8 mouse cellular contexts compared by ENCODE assay signal in the genomic region with DNA sequence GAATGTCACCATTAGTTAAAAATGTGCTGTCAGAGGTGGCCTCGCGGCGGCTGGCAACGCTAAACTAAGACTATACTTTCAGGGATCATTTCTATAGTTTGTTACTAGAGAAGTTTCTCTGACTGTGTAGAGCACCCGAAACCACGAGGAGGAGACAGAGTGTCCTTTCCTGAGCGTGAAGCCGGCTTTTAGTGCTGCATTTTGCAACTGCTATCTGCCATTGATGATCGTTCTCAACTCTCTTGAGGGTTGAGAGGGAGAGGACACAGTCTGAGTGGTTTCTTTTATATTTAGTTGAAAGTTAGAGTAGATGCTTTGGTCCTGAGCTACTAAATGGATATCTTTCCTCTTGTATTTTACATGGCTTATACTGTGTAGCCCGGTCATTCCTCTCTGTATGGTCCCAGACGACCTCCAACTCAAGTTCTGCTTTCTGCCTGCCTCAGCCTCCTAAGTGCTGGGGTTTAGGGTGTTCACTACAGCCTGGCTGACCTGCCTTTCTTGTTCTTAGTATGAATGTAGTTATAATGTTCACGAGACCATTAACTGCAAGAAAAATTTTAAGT. TPM values are rescaled to one million over a fixed set of nuclear protein-coding genes. Genes with fewer than 3 reads are reported as not detected.
DNase-seq lines count a peak whose midpoint lies in the region; ATAC-seq and TF ChIP-seq lines count a peak whose summit lies in the region.

No protein-coding gene starts in this region.

- H3K4me3 ChIP-seq in embryonic fibroblast, embryonic 13.5 days (ENCODE audit: insufficient read depth, low read length) = no peak overlapping the region
- H3K4me3 ChIP-seq in heart, embryonic 11.5 days (ENCODE audit: low read depth, low read length) = peak overlapping the region; percentile 73
- H3K4me3 ChIP-seq in kidney, embryonic 15.5 days (replicated peaks) = peak overlapping the region; percentile 88
- peak overlapping the region in 1 of 2 experiments; percentile 94; a peak in 2 of 4 replicates for H3K4me3 ChIP-seq in liver, embryonic 14.5 days (ENCODE audit: insufficient read depth in 1 of 2, low read depth in 2 of 2, low read length in 2 of 2)
- peak overlapping the region; percentile 54 for H3K4me3 ChIP-seq in stomach, embryonic 16.5 days (replicated peaks; ENCODE audit: low read length)

- peaks cover 6% of the 10 kb centered on the region for H3K36me3 ChIP-seq in heart, embryonic 11.5 days (ENCODE audit: control insufficient read depth, insufficient read depth, low read length)
- peaks cover 20% of the 10 kb centered on the region for H3K36me3 ChIP-seq in kidney, embryonic 15.5 days
- H3K36me3 ChIP-seq in liver, embryonic 14.5 days (replicated peaks; ENCODE audit: control insufficient read depth, insufficient read depth, low read depth) = no peaks in the 10 kb centered on the region; the same call in 1 of the 2 replicates
- H3K36me3 ChIP-seq in stomach, embryonic 16.5 days (ENCODE audit: control insufficient read depth, insufficient read depth, low read length) = peaks cover 8% of the 10 kb centered on the region; the same call in 1 of the 2 replicates

- peak; percentile 61 for TF ChIP-seq EP300 in liver, embryonic 14.5 days (IDR thresholded peaks at IDR 0.05; ENCODE audit: low read depth)

- H3K27ac ChIP-seq in embryonic fibroblast, embryonic 13.5 days (ENCODE audit: insufficient read depth, low read length) = 0 out of 2 replicates have a peak overlapping the region, but pooled peaks have one; percentile 4
- peak overlapping the region; percentile 95 for H3K27ac ChIP-seq in heart, embryonic 11.5 days (ENCODE audit: low read depth, low read length)
- peak overlapping the region; percentile 98 for H3K27ac ChIP-seq in kidney, embryonic 15.5 days
- H3K27ac ChIP-seq in liver, embryonic 14.5 days = peak overlapping the region; percentile 91
- H3K27ac ChIP-seq in stomach, embryonic 16.5 days (ENCODE audit: low read length) = peak overlapping the region; percentile 98

- DNase-seq in A20 (ENCODE audit: low read depth, low spot score) = peak; percentile 95
- DNase-seq in adrenal gland, adult 8-10 months = peak; percentile 47
- peak; percentile 87 to 91 (median 90) for DNase-seq in liver, embryonic 14.5 days (ENCODE audit: low read depth in 3 of 3, low spot score in 3 of 3)
- peak; percentile 86 for DNase-seq in neural tube, embryonic 10.5 days (ENCODE audit: extremely low spot score, low spot score)

- no peak for TF ChIP-seq CTCF in embryonic fibroblast, embryonic 13.5 days (IDR thresholded peaks at IDR 0.05; ENCODE audit: borderline replicate concordance, insufficient read depth, low read length)
- peak; percentile 57 for TF ChIP-seq CTCF in liver, embryonic 14.5 days (IDR thresholded peaks at IDR 0.05; ENCODE audit: low read depth)

- 0% methylated on average over 12 of the region's 12 CpGs for WGBS in heart, embryonic 11.5 days (ENCODE audit: insufficient replicate concordance)
- under 1% methylated on average over 12 of the region's 12 CpGs for WGBS in kidney, embryonic 15.5 days
- under 1% methylated on average over 12 of the region's 12 CpGs for WGBS in liver, embryonic 14.5 days (ENCODE audit: insufficient replicate concordance)
- under 1% methylated on average over 12 of the region's 12 CpGs for WGBS in stomach, embryonic 16.5 days

- H3K9ac ChIP-seq in heart, embryonic 11.5 days (ENCODE audit: low read depth, low read length) = peak overlapping the region; percentile 90; the same call in 1 of the 2 replicates
- 0 out of 2 replicates have a peak overlapping the region, but pooled peaks have one; percentile 2 for H3K9ac ChIP-seq in kidney, embryonic 15.5 days
- peak overlapping the region; percentile 96 for H3K9ac ChIP-seq in liver, embryonic 14.5 days (replicated peaks)
- peak overlapping the region; percentile 56 for H3K9ac ChIP-seq in stomach, embryonic 16.5 days (ENCODE audit: low read length)

- peak; percentile 71 for ATAC-seq in heart, embryonic 11.5 days (replicated peaks; ENCODE audit: insufficient number of reproducible peaks, low FRiP score, low TSS enrichment)
- peak; percentile 86 for ATAC-seq in kidney, embryonic 15.5 days (replicated peaks; ENCODE audit: low FRiP score)
- peak; percentile 84 for ATAC-seq in liver, embryonic 14.5 days (ENCODE audit: insufficient read depth)
- ATAC-seq in stomach, embryonic 16.5 days (ENCODE audit: insufficient read depth, low FRiP score) = peak; percentile 79

- TF ChIP-seq POLR2A in embryonic fibroblast, embryonic 13.5 days (IDR thresholded peaks at IDR 0.05; ENCODE audit: low read depth, low read length) = peak; percentile 99

- H3K4me1 ChIP-seq in embryonic fibroblast, embryonic 13.5 days (ENCODE audit: control insufficient read depth, insufficient read depth, low read length) = no peaks in the 10 kb centered on the region
- H3K4me1 ChIP-seq in heart, embryonic 11.5 days (ENCODE audit: control insufficient read depth, insufficient read depth, low read length) = peaks cover 4% of the 10 kb centered on the region
- H3K4me1 ChIP-seq in kidney, embryonic 15.5 days = peaks cover 21% of the 10 kb centered on the region
- H3K4me1 ChIP-seq in liver, embryonic 14.5 days (replicated peaks; ENCODE audit: control insufficient read depth in 2 of 2, insufficient read depth in 2 of 2, low read length in 1 of 2) = peaks cover 12 to 20% of the 10 kb centered on the region in 2 experiments
- peaks cover 10% of the 10 kb centered on the region; the same call in 1 of the 2 replicates for H3K4me1 ChIP-seq in stomach, embryonic 16.5 days (ENCODE audit: control insufficient read depth, insufficient read depth, low read length)

- H3K4me2 ChIP-seq in heart, embryonic 11.5 days = peak overlapping the region; percentile 89
- peak overlapping the region; percentile 82 for H3K4me2 ChIP-seq in kidney, embryonic 15.5 days
- peak overlapping the region; percentile 99 for H3K4me2 ChIP-seq in liver, embryonic 14.5 days (ENCODE audit: low read depth)
- H3K4me2 ChIP-seq in stomach, embryonic 16.5 days (ENCODE audit: low read depth, low read length) = peak overlapping the region; percentile 84

- no peaks in the 10 kb centered on the region for H3K27me3 ChIP-seq in heart, embryonic 11.5 days (ENCODE audit: control insufficient read depth, insufficient read depth, low read length)
- H3K27me3 ChIP-seq in kidney, embryonic 15.5 days = no peaks in the 10 kb centered on the region
- H3K27me3 ChIP-seq in liver, embryonic 14.5 days (ENCODE audit: control insufficient read depth, insufficient read depth, low read length) = no peaks in the 10 kb centered on the region
- no peaks in the 10 kb centered on the region for H3K27me3 ChIP-seq in stomach, embryonic 16.5 days (ENCODE audit: control insufficient read depth, insufficient read depth, low read length)

- H3K9me3 ChIP-seq in heart, embryonic 11.5 days (replicated peaks; ENCODE audit: control insufficient read depth, low read length) = no peaks in the 10 kb centered on the region
- no peaks in the 10 kb centered on the region for H3K9me3 ChIP-seq in kidney, embryonic 15.5 days (replicated peaks)
- no peaks in the 10 kb centered on the region for H3K9me3 ChIP-seq in liver, embryonic 14.5 days (ENCODE audit: control insufficient read depth, low read length)
- H3K9me3 ChIP-seq in stomach, embryonic 16.5 days (replicated peaks; ENCODE audit: control insufficient read depth, low read length) = no peaks in the 10 kb centered on the region

RNA-seq across cellular contexts. Expression of a gene that starts 0.6 kb away (rescaled TPM):
- total RNA-seq in adrenal gland, adult 8-10 months (2022) = 10 to 100 TPM; 26.3 to 50.8 (median 38.4) TPM
- 49.9 and 55.6 TPM in 2 replicates for polyA plus RNA-seq in embryonic fibroblast, embryonic 13.5 days (2011; ENCODE audit: insufficient read length, low read depth, missing spikeins)
- polyA plus RNA-seq in heart, embryonic 11.5 days (2014; fragmentation: Nextera tagmentation; extraction: Ambion mirVana) = 91.9 and 105 TPM in 2 replicates
- polyA plus RNA-seq in kidney, embryonic 15.5 days (2015; fragmentation: Nextera tagmentation; extraction: Ambion mirVana) = 106 and 109 TPM in 2 replicates
- polyA plus RNA-seq in liver, embryonic 14.5 days (2012; rRNA removed) = 7.7 and 15.1 TPM in 2 replicates
- polyA plus RNA-seq in liver, embryonic 14.5 days (2014; fragmentation: Nextera tagmentation; extraction: Ambion mirVana) = 31.6 and 34.1 TPM in 2 replicates
- 80.8 and 86.1 TPM in 2 replicates for polyA plus RNA-seq in stomach, embryonic 16.5 days (2015; fragmentation: Nextera tagmentation; extraction: Ambion mirVana)

RNA-seq across cellular contexts. Expression of a gene that starts 11.6 kb away (rescaled TPM):
- total RNA-seq in adrenal gland, adult 8-10 months (2022) = 10 to 100 TPM; 16.5 to 25.7 (median 17.8) TPM
- polyA plus RNA-seq in embryonic fibroblast, embryonic 13.5 days (2011; ENCODE audit: insufficient read length, low read depth, missing spikeins) = 35.8 and 37.5 TPM in 2 replicates
- 44.1 and 54.0 TPM in 2 replicates for polyA plus RNA-seq in heart, embryonic 11.5 days (2014; fragmentation: Nextera tagmentation; extraction: Ambion mirVana)
- 67.1 and 73.9 TPM in 2 replicates for polyA plus RNA-seq in kidney, embryonic 15.5 days (2015; fragmentation: Nextera tagmentation; extraction: Ambion mirVana)
- 7.3 and 16.8 TPM in 2 replicates for polyA plus RNA-seq in liver, embryonic 14.5 days (2012; rRNA removed)
- 38.9 and 39.2 TPM in 2 replicates for polyA plus RNA-seq in liver, embryonic 14.5 days (2014; fragmentation: Nextera tagmentation; extraction: Ambion mirVana)
- 50.6 and 55.3 TPM in 2 replicates for polyA plus RNA-seq in stomach, embryonic 16.5 days (2015; fragmentation: Nextera tagmentation; extraction: Ambion mirVana)

RNA-seq across cellular contexts. Expression of a gene that starts 43.5 kb away (rescaled TPM):
- total RNA-seq in adrenal gland, adult 8-10 months (2022) = 10 to 100 TPM; 42.4 to 50.2 (median 47.3) TPM
- 74.7 and 77.9 TPM in 2 replicates for polyA plus RNA-seq in embryonic fibroblast, embryonic 13.5 days (2011; ENCODE audit: insufficient read length, low read depth, missing spikeins)
- 64.6 and 68.3 TPM in 2 replicates for polyA plus RNA-seq in heart, embryonic 11.5 days (2014; fragmentation: Nextera tagmentation; extraction: Ambion mirVana)
- 64.6 and 65.5 TPM in 2 replicates for polyA plus RNA-seq in kidney, embryonic 15.5 days (2015; fragmentation: Nextera tagmentation; extraction: Ambion mirVana)
- 33.5 and 48.1 TPM in 2 replicates for polyA plus RNA-seq in liver, embryonic 14.5 days (2012; rRNA removed)
- polyA plus RNA-seq in liver, embryonic 14.5 days (2014; fragmentation: Nextera tagmentation; extraction: Ambion mirVana) = 56.4 and 64.2 TPM in 2 replicates
- polyA plus RNA-seq in stomach, embryonic 16.5 days (2015; fragmentation: Nextera tagmentation; extraction: Ambion mirVana) = 63.0 and 64.7 TPM in 2 replicates

Comparison
In these comparisons a context has a peak if more than half of its experiments do, and no peak if none do; other contexts are left out.
1. H3K27ac ChIP-seq: peak in every context shown above with its lines; median percentile 98 in kidney, embryonic 15.5 days; 98 in stomach, embryonic 16.5 days; 95 in heart, embryonic 11.5 days; 91 in liver, embryonic 14.5 days; 4 in embryonic fibroblast, embryonic 13.5 days.
2. H3K9ac ChIP-seq: peak in every context shown above with its lines; median percentile 96 in liver, embryonic 14.5 days; 90 in heart, embryonic 11.5 days; 56 in stomach, embryonic 16.5 days; 2 in kidney, embryonic 15.5 days.